Comparison of ENCODE assay signal across 9 mouse cellular contexts in genomic region chr17:27591826-27592564, GRCm38 (mm10). TPM values are rescaled to one million over a fixed set of nuclear protein-coding genes. Genes with fewer than 3 reads are reported as not detected.
DNase-seq lines count a peak whose midpoint lies in the region; ATAC-seq lines count a peak whose summit lies in the region.
"Had no signal": no experiment of that assay in that cellular context is flagged by ENCODE, and none has a peak within 500 bp of the region (broad histone marks: within the 10 kb centered on the region; RNA-seq: fewer than 3 reads in every experiment).

No protein-coding gene starts in this region.

- H3K9ac ChIP-seq in heart, embryonic 15.5 days: no peak overlapping the region
- H3K9ac ChIP-seq in midbrain, embryonic 15.5 days: no peak overlapping the region
- H3K9ac ChIP-seq: hindbrain, embryonic 13.5 days had no signal

- no peak overlapping the region for H3K4me3 ChIP-seq in heart, embryonic 15.5 days
- H3K4me3 ChIP-seq in heart, embryonic 10.5 days: no peak overlapping the region
- H3K4me3 ChIP-seq in brown adipose tissue, adult 24 weeks (ENCODE audit: insufficient read depth, low read depth, low read length): peak overlapping the region; percentile 38; the same call in 1 of the 2 replicates
- H3K4me3 ChIP-seq in midbrain, embryonic 15.5 days: no peak overlapping the region
- H3K4me3 ChIP-seq: hindbrain, embryonic 13.5 days had no signal

- 84% methylated on average over 12 of the region's 12 CpGs for WGBS in heart, embryonic 15.5 days
- 87% methylated on average over 12 of the region's 12 CpGs for WGBS in heart, embryonic 10.5 days
- 91% methylated on average over 12 of the region's 12 CpGs for WGBS in midbrain, embryonic 15.5 days

- ATAC-seq in heart, embryonic 15.5 days (replicated peaks; ENCODE audit: insufficient number of reproducible peaks, insufficient read depth, low FRiP score, low read depth): no peak
- ATAC-seq in midbrain, embryonic 15.5 days (replicated peaks): no peak

- H3K4me2 ChIP-seq in heart, embryonic 15.5 days: no peak overlapping the region
- H3K4me2 ChIP-seq in midbrain, embryonic 15.5 days: no peak overlapping the region
- H3K4me2 ChIP-seq: hindbrain, embryonic 13.5 days had no signal

- peak overlapping the region; percentile 39 for H3K27ac ChIP-seq in heart, embryonic 15.5 days
- no peak overlapping the region for H3K27ac ChIP-seq in heart, embryonic 10.5 days
- H3K27ac ChIP-seq in brown adipose tissue, adult 24 weeks (replicated peaks; ENCODE audit: low read depth, low read length): peak overlapping the region; percentile 40; the same call in 1 of the 2 replicates
- H3K27ac ChIP-seq in midbrain, embryonic 15.5 days: no peak overlapping the region
- H3K27ac ChIP-seq: hindbrain, embryonic 13.5 days had no signal

- H3K27me3 ChIP-seq in heart, embryonic 15.5 days: no peaks in the 10 kb centered on the region
- no peaks in the 10 kb centered on the region for H3K27me3 ChIP-seq in heart, embryonic 10.5 days (ENCODE audit: insufficient read depth, poor library complexity, severe bottlenecking)
- H3K27me3 ChIP-seq in midbrain, embryonic 15.5 days (replicated peaks): no peaks in the 10 kb centered on the region
- H3K27me3 ChIP-seq: hindbrain, embryonic 13.5 days had no signal

- peaks cover 82% of the 10 kb centered on the region for H3K4me1 ChIP-seq in heart, embryonic 15.5 days (replicated peaks)
- H3K4me1 ChIP-seq in heart, embryonic 10.5 days: peaks cover 81% of the 10 kb centered on the region
- H3K4me1 ChIP-seq in brown adipose tissue, adult 24 weeks (ENCODE audit: control insufficient read depth, insufficient read depth, insufficient read length, low read length): peaks cover 11% of the 10 kb centered on the region
- H3K4me1 ChIP-seq in midbrain, embryonic 15.5 days: peaks cover 3% of the 10 kb centered on the region

- DNase-seq in heart, embryonic 10.5 days (ENCODE audit: low spot score): no peak
- peak; percentile 32 for DNase-seq in thymus, postnatal 0 days (ENCODE audit: low spot score)
- no peak for DNase-seq in thymus, adult 18-20 months
- no peak for DNase-seq in embryo, embryonic 10 days (ENCODE audit: low spot score)
- no peak for DNase-seq in cerebellum, adult 11 months

- peaks cover 25% of the 10 kb centered on the region for H3K36me3 ChIP-seq in heart, embryonic 15.5 days
- peaks cover 49% of the 10 kb centered on the region for H3K36me3 ChIP-seq in heart, embryonic 10.5 days
- peaks cover 25% of the 10 kb centered on the region; the same call in 1 of the 2 replicates for H3K36me3 ChIP-seq in midbrain, embryonic 15.5 days (replicated peaks)

- no peaks in the 10 kb centered on the region for H3K9me3 ChIP-seq in heart, embryonic 15.5 days (replicated peaks)
- H3K9me3 ChIP-seq in heart, embryonic 10.5 days: no peaks in the 10 kb centered on the region
- no peaks in the 10 kb centered on the region for H3K9me3 ChIP-seq in midbrain, embryonic 15.5 days
- H3K9me3 ChIP-seq: hindbrain, embryonic 13.5 days had no signal

RNA-seq across cellular contexts. Expression of gene AI413582, which starts 26.4 kb away (rescaled TPM):
- polyA plus RNA-seq in heart, embryonic 15.5 days (2015; fragmentation: Nextera tagmentation; extraction: Ambion mirVana): 14.5 and 23.0 TPM in 2 replicates
- polyA plus RNA-seq in heart, embryonic 10.5 days (2016; fragmentation: Nextera tagmentation; extraction: Ambion mirVana): 19.7 and 21.0 TPM in 2 replicates
- polyA plus RNA-seq in thymus, postnatal 0 days (2015; fragmentation: Nextera tagmentation; extraction: Ambion mirVana): 109 and 111 TPM in 2 replicates
- polyA plus RNA-seq in brown adipose tissue, adult 24 weeks (2012; ENCODE audit: insufficient read depth, insufficient read length, missing spikeins): 11.1 and 15.6 TPM in 2 replicates
- polyA plus RNA-seq in midbrain, embryonic 15.5 days (2015; fragmentation: Nextera tagmentation; extraction: Ambion mirVana): 57.0 and 59.5 TPM in 2 replicates

RNA-seq across cellular contexts. Expression of gene Nudt3, which starts 31.3 kb away (rescaled TPM):
- polyA plus RNA-seq in heart, embryonic 15.5 days (2015; fragmentation: Nextera tagmentation; extraction: Ambion mirVana): 132 and 145 TPM in 2 replicates
- 89.7 and 107 TPM in 2 replicates for polyA plus RNA-seq in heart, embryonic 10.5 days (2016; fragmentation: Nextera tagmentation; extraction: Ambion mirVana)
- 80.5 and 87.8 TPM in 2 replicates for polyA plus RNA-seq in thymus, postnatal 0 days (2015; fragmentation: Nextera tagmentation; extraction: Ambion mirVana)
- polyA plus RNA-seq in brown adipose tissue, adult 24 weeks (2012; ENCODE audit: insufficient read depth, insufficient read length, missing spikeins): 68.4 and 69.5 TPM in 2 replicates
- polyA plus RNA-seq in midbrain, embryonic 15.5 days (2015; fragmentation: Nextera tagmentation; extraction: Ambion mirVana): 251 and 274 TPM in 2 replicates

RNA-seq across cellular contexts. Expression of gene Hmga1, which starts 35.7 kb away (rescaled TPM):
- polyA plus RNA-seq in heart, embryonic 15.5 days (2015; fragmentation: Nextera tagmentation; extraction: Ambion mirVana): 95.0 and 152 TPM in 2 replicates
- polyA plus RNA-seq in heart, embryonic 10.5 days (2016; fragmentation: Nextera tagmentation; extraction: Ambion mirVana): 438 and 609 TPM in 2 replicates
- 356 and 471 TPM in 2 replicates for polyA plus RNA-seq in thymus, postnatal 0 days (2015; fragmentation: Nextera tagmentation; extraction: Ambion mirVana)
- 10.2 TPM in 1 of 2 replicates, not detected in the other for polyA plus RNA-seq in brown adipose tissue, adult 24 weeks (2012; ENCODE audit: insufficient read depth, insufficient read length, missing spikeins)
- 138 and 141 TPM in 2 replicates for polyA plus RNA-seq in midbrain, embryonic 15.5 days (2015; fragmentation: Nextera tagmentation; extraction: Ambion mirVana)

RNA-seq across cellular contexts. Expression of gene RPS10-NUDT3, which starts 43.0 kb away (rescaled TPM):
- not detected in 2 replicates for polyA plus RNA-seq in heart, embryonic 15.5 days (2015; fragmentation: Nextera tagmentation; extraction: Ambion mirVana)
- polyA plus RNA-seq in heart, embryonic 10.5 days (2016; fragmentation: Nextera tagmentation; extraction: Ambion mirVana): not detected in 2 replicates
- not detected in 2 replicates for polyA plus RNA-seq in thymus, postnatal 0 days (2015; fragmentation: Nextera tagmentation; extraction: Ambion mirVana)
- polyA plus RNA-seq in brown adipose tissue, adult 24 weeks (2012; ENCODE audit: insufficient read depth, insufficient read length, missing spikeins): not detected in 2 replicates
- not detected in 2 replicates for polyA plus RNA-seq in midbrain, embryonic 15.5 days (2015; fragmentation: Nextera tagmentation; extraction: Ambion mirVana)
- polyA plus RNA-seq: hindbrain, embryonic 13.5 days had no signal

RNA-seq across cellular contexts. Expression of gene Rps10, which starts 44.5 kb away (rescaled TPM):
- polyA plus RNA-seq in heart, embryonic 15.5 days (2015; fragmentation: Nextera tagmentation; extraction: Ambion mirVana): 506 and 536 TPM in 2 replicates
- 629 and 734 TPM in 2 replicates for polyA plus RNA-seq in heart, embryonic 10.5 days (2016; fragmentation: Nextera tagmentation; extraction: Ambion mirVana)
- 1,579 and 1,606 TPM in 2 replicates for polyA plus RNA-seq in thymus, postnatal 0 days (2015; fragmentation: Nextera tagmentation; extraction: Ambion mirVana)
- 671 and 765 TPM in 2 replicates for polyA plus RNA-seq in brown adipose tissue, adult 24 weeks (2012; ENCODE audit: insufficient read depth, insufficient read length, missing spikeins)
- polyA plus RNA-seq in midbrain, embryonic 15.5 days (2015; fragmentation: Nextera tagmentation; extraction: Ambion mirVana): 417 and 421 TPM in 2 replicates

Comparison
In these comparisons a context has a peak if more than half of its experiments do, and no peak if none do; other contexts are left out.
1. H3K27ac ChIP-seq: peak in heart, embryonic 15.5 days (single experiment) and brown adipose tissue, adult 24 weeks (single experiment); none in heart, embryonic 10.5 days (single experiment) and midbrain, embryonic 15.5 days (single experiment).